Mouse (Mus musculus) frontal cortex, postnatal 10 days (tissue): ENCODE data around the gene Smtnl2.

Experiments
- DNase-seq, 2 experiments: peaks; one replicate each; pipeline ENCODE4 v3.0.0; 2022; ENCODE audit warnings: low spot score in 2 of 2, mixed read lengths in 1 of 2

The Smtnl2 gene

DNA sequence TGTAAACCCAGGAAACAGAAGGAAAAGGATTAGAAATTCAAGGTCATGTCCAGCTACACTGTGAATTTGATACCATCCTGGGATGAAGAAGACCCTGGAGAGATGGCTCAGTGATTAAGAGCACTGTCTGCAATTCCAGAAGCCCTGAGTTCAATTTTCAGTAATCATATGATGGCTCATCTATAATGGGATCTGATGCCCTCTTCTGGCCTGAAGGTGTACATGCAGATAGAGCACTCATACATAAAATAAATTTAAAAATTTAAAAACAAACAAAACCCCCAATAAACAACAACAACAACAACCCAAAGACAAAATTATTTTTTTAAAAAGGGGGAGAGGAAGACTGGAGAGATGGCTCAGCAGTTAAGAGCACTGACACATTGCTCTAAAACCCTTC lies 15.4 kb upstream of the Smtnl2 start:
- no peak for DNase-seq

DNA sequence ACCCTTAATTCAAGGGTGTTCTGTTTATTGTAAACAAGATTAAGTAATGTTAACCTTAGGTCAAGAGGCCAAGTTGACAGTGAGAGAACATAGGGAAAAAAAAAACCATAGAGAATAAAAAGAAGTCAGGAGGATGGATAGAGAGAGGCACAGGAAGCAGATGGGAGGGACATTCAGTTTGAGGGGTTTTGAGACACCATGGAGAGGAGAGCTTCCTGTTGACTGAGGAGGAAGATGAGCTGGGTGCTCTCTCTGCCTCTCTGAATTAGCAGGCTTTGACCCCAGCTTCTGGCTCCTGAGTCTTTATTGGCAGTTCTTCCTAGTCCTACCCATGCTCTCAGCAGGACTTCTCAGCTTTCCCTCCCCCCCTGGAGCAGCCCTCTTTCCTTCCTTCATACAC lies 13.7 kb upstream of the Smtnl2 start:
- no peak for DNase-seq

DNA sequence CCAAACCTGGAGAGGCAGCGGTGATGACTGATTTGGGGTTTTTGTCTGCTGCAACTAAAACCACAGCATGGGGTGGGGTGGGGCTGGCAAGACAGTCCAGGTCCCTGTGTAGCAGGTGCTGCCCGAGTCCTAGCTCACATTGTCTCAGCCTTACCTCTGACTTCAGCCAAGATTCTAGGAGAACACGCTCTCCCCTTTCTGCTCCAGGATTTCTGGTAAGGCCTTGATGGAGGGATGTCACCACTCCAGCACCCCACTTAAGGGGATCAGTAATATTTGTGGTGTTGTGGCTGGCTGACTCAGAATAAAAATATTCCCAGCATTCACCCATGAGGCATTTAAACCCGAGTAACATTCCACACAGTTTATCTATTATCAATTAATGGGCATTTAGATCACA lies 12.2 kb upstream of the Smtnl2 start:
- no peak for DNase-seq

DNA sequence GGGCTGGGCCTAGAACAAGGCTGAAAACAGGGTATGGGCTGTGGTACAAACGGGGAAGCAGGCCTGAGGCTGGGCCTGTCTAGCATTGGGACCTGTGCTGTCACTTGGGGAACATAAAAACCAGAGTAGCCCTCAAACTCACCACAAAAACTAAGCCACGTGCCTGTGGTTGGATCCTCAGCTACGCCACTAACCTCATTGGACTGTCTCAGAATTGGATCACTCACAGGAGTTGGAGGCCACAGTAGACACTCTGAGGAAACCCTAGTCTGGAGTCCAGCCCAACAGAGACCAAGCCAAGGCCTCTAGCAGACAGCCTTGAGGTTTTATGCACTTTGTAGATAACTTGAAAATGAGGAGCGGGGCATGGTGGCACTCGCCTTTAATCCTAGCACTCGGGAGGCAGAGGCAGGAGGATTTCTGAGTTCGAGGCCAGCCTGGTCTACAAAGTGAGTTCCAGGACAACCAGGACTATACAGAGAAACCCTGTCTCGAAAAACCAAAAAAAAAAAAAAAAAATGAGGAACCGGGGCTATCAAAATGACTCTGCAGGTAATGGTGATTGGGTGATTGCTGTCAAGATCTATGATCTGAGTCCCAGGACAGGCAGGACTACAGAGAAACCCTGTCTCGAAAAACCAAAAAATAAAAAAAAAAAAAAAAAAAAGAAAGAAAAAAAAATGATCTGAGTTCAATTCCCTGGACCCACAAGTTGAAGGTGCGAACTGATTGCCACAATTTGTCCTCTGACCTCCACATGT lies 10.2 kb upstream of the Smtnl2 start:
- DNase-seq = no peak

DNA sequence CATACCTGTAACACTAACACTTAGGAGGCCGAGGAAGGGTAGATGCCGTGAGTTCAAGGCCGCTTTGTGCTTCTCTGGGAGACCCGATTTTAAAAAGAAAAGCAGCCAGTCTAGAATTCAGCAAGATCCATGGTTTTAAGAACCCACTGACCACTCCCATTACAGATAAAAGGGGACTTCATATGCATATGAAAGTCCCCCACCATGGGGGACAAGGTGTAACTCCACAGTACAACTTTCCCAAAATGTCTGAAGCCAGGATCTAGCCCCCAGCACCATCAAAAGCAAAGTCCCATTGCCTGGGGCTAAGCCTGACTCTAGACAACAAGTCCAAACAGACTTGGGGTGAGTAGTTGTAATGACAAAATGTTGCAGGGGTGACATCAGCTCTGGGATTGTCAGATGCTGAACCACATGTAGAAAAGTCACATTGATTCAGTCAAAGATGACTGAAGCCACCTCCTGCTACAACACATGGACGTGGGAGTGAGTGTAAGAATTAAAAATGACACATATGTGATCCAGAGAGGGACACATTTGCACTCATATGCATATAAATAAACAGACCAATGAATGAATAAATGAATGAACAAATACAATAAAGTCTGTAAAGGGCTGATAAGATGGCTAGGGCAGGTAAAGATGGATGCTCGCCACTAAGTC lies 9.1 kb upstream of the Smtnl2 start:
- DNase-seq = no peak

DNA sequence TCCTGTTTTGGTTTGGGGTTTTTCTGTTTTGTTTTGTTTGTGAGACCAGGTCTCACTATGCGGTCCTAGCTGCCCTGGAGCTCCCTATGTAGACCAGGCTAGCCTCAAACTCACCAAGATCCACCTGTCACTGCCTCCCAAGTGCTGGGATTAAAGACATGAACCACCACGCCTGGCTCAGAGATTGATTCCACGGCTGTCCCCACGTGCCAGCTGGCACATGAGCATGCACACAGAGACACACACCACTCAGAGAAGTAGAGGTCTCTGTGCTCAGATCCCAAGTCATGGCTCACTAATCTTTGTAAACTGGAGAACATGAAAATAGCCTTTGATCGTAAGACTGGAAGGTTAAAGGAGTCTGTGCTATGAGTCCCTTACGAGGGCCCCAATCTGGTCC lies 7.5 kb upstream of the Smtnl2 start:
- DNase-seq = no peak

DNA sequence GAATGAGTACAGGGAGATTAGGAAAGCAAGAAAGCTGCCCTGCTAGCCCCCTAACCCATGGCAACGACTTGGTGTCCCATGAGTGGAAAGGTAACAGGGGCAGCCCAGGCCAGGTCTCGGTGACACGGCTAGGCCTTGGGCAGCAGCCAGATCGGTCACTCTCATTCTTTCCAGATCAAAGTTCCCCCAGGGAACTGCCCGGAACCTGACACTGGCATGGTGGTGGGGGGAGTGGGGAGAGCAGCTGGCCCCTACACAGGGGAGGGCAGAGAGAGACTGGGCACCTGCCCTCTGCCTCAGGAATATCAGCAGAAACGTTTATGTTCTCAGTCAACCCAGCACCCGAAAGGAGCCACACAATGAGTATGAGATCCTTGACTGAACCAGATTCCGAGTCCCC lies 6.7 kb upstream of the Smtnl2 start:
- no peak for DNase-seq

DNA sequence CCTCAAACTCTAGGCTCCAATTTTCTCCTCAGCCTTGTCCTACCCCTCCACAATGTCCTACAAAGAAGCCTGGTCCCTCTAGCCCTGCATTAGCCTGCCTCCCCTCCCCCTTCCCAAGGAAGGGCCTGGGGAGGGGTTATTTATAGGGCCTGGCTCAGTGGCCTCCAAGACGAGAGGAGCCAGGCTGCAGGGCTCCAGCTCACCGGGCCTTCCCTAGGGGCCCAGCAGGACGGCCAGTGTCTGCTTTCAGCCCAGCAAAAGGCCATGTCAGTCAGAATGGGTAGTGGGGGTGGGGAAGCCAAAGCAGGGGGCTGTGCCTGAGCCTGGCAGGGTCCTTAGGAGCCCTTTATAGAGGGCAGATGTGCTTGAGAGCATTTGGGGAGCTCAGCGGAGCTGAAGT lies 5.9 kb upstream of the Smtnl2 start:
- no peak for DNase-seq

DNA sequence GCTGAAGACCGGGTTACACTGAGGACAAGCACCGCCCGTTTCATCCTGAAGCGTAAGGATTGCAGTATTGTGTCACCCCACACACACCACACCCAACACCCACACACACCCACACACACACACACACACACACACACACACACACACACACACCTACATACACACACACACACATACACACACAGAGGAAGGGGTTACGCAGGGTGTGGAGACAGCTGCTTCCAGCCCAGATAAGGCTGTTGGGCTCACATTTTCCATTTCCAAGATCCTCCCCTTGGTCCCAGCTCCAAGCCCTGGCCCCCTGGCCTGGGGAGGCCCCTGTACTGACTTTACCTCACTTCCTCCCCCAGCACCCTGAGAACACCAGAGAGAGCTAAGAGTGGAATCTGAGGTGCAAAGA lies 5.2 kb upstream of the Smtnl2 start:
- no peak for DNase-seq

DNA sequence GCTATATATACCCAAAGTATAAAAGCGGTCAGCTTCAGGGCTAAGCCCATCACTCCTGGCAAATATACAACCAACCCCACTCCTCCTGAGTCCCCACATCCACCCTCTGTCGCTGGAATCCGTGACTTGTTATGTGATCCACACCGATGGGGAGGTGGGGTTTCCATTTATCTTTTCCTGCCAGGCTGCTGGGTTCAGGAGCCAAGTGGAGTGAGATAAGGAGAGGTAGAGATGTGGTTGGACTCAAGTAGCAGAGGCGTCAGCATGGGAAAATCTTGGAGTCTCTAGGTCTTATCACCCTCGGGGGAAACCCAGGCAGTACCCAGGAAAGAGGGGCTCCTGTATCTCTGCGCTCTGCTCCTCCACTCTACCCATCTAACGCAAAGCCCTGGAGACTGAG lies 3.6 kb upstream of the Smtnl2 start:
- DNase-seq = no peak

DNA sequence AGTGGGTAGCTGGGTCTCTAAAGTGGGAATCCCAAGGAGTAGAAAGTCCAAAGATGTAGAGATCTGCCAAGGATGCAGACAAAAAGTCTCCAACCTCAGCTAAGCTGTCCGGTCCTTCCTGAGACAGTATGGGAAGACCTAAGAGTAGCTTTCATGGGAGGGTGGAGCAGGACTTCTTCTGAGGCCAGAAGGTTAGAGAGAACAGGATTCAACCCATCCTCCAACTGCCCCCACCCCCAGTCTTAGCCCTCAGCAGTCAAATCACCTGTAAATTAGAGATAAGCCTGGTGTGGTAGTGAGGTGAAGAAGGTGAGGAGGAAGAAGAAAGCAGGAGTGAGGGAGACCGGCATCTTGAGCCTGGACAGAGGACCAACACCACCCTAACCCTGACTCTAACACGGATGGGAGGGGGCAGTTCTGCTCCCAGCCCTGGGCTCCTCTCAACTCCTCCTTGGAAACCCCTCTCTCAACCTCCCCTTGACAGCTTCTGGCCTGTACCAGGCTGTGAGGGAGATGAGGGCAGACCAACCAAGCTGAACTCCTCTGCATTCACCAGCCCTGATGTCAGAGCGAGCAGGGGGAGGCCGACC lies 2.2 kb upstream of the Smtnl2 start:
- no peak for DNase-seq

DNA sequence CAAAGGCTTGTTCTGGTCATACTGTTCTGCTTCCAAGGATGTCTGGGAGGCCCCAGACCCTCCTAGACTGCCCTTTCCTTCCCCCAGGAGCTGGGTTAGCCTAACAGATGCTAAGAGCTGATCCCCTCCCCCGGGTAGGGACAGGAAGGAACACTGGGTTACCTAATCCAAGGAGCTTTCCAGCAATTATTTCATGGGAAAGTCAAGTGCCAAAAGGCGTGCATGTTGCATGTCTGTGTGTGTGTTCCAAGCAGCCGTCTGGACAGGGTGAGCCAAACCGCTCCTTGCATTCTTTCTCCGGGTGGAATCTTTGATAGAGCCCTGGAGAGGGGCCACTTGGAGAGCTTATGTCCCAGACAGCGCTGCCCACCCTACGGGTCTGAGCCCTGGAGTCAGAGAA lies 1.5 kb upstream of the Smtnl2 start:
- no peak for DNase-seq

DNA sequence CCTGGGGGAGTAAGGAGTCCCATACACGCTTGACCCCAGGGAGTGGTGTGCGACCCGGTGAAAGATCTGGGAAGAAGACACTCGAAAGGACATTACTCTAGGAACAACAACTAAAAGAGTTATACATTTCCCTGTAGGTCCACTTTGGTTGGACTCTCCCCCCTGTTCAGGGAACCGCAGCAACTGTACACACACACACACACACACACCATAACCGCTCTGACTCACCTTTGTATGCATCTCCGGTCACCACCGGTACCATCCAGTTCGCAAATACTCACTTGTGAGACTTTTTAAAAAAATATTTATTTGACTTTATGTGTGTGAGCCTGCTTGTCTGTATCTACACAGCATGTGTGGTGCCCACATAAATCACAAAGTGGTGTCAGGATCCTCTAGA lies 432 bp upstream of the Smtnl2 start:
- DNase-seq = no peak

DNA sequence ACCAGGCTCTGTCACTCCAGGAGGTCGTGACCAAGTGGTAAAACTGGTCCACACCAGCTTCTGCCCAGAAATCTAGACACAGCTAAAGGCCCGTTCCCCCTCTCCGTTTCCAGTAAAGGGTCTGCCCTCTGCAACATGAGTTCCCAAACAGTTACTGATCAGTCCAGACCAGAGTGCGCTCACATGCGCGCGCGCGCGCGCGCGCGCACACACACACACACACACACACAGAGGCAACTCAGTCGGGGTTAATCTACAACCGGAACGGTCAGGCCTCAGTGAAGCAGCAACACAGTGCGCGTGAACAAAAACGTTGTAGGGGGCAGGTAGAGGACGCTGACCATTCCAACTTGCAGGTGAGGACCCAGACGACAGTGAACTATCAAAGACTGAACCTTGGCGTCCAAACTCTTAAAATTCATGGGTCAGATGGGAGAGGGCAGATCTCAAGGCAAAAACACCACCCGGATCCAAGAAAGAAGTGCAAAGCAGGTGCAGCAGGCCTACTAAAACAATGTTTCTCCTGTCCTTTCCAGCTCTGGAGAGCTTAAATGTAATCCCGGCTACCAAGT lies 906 bp downstream of the Smtnl2 start:
- DNase-seq = no peak

DNA sequence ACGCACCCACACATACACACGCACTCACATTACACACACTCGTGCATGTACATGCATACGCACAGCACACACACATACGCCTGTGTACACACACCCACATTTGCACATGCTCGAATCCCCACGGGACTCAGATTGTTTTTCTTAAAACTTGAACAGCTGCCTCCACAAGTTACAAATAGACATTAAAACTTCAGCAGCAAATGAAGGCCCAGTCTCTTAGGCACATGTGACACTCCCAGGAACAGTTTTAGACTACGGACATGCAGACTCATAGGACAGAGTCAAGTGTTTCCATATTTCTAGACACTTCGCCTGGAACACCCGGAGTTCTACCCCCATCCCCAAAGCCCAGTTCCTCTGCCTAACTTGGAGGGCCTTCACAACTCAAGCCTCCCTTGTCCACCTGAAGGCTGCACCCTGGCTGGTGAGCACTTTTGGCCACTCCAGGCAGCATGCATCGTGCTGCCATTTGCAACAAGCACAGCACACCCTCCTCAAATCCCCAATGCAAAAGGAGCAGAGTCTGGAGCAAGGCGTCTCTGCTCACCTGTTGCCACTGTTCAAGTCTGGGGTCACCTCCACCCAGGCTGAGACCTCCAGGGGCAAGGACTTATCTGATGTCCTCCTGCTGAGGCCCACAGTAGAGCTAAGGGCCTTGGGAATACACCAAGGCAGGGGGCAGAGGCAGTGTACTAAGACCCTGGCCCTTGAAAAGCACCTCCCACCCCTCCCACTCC lies 1.7 kb downstream of the Smtnl2 start:
- DNase-seq = no peak

DNA sequence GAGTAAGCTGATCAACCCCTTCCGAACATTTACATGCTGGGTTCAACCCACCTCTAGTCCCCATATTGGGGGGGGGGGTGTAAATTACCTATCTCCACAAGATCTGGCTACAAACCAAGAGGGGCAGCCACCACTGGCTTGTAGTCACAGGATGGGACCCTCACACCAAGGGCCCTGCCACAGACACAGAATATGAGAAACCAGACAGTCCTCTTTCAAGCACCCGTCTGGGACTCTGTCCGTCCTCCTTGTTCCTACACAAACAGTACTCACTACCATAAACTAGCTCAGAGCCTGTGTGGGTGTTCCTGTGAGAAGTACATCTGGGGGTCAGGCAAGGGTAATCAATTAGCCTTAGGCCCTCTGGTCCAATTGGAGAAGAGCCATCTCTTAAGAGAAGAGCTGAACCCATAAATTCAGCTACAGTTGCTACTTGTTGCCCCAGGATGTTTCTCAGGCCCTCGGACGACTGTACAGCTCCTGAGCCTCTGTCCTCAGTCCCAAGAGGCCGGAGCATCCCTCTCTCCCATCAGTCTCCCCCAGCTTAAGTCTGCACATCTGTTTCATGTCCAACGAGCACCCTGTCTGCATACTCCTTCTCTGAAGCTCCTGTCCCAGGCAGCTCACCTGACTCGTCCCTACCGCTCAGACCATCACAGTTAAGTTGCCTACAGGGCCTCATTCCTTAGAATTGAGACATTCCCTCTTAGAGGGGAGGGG lies 2.9 kb downstream of the Smtnl2 start:
- no peak for DNase-seq

DNA sequence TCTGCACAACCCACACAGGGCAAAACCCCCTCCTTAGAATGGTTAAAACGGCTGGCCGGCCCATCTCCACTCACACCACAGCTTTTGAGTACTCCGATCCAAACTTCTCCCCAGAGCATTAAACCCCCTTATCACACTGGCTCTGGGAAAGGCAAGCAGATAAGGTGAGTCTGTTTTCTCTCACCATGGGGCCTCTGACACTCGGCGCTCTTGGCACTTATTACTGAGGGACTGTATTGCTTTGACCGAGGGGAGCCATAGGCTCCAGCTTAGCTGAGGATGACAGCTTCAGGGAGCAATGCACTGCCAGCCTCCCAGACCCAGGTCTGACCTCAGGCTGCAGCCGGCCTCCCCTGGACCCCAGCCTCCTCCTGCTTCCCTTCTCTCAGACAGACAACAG lies 3.9 kb downstream of the Smtnl2 start:
- DNase-seq = no peak

DNA sequence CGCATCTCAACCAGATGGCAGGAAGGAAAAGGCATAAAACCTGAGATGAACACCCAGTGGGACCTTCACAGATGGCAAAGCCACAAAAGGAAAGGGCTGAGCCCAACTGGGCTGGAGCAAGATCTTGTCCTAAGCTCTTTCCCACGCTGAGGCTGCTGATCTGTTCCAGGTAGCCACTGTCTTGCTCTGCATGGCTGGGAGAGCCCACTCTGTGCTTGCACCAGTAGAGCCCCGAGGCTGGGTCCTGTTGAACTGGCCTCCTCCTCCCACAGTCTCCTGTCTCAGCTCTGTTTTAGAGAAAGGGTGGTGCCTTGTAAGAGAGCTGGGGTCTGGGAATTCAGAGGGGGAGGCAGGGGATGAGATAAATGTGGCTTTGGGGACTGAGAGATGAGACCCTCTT lies 4.4 kb downstream of the Smtnl2 start:
- DNase-seq = no peak

DNA sequence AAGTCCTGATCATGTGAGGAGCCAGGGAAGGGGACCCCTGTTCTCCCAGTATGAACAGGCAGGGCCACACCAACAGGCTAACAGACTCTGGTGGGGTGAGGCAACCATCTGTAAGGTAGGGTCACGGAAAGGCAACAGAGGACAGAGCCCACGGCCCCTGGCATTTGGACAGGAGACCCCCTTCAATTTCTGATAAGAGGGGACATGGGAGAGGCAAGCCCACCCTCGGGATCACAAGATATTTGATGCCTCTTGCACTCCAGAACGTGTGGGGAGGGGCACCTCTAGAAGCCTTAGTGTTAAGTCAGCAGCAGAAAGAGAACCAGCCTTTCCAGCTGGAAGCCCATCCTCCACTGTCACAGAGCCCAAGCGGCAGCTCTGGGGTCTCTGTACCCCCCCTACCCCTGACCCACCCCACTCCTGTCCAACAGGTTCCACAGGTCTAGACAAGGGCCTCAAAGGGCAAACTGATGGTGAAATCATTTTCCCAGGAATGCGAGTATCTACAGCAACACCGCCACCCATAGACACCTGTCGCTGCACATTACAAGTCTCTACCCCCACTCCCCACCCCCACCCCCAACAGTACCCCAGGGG lies 5.3 kb downstream of the Smtnl2 start:
- DNase-seq = no peak

DNA sequence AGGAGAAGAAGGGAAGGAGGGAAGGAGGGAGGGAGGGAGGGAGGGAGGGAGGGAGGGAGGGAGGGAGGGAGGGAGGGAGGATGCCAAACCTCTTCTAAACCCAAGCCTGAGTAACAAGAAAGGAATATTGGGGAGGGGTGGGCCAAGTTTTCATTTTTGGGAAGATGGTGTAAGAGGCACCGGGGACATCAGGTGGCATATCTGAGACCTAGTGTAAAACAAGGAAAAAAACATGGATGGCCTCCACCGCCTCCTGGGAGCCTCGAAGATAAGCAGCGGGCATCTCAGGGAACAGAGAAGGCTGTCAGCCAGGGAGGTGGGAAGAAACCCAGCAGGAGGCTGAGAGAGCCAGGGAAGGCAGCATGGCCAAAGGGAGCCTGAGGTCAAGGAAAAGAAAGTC lies 6.0 kb downstream of the Smtnl2 start:
- DNase-seq = no peak

DNA sequence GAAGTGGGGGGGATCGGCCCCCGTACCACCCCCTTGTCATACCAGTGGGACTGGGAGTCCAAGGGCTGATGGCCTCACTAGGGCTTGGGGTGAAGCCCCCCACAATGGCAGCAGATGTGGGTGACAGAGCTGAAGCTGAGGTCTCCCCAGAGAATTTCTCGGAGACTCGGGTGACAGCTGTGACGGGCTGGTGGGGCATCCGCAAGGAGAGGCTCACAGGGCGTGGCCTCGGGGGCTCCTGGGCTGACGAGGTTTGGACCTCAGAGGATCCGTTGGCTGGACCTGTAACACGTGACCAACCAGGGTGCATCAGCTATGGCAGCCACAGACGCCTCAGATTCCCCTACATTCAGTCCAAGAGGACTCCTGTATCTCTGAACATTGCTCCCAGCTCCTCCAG lies 8.5 kb downstream of the Smtnl2 start:
- DNase-seq = no peak
